16 mouse cellular contexts compared by ENCODE assay signal in the genomic region with DNA sequence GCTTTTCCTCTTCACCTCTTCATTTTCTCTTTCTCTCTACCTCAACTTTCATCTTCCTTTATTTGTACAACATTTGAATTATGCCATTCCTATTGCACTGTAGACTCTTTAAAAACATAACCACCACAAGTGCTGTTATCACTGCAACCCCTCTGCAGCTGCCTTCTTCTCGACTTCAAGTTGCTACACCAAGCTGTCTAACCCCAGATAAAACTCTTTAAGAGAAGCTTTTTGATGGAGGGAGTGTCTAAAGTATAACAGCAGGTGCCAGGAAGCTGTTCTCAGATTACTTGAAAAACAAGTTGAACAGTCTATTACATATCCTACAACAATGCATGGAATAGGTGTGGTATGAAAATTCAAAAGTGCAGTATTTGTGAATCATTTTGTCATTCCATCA.
"Had no signal": no experiment of that assay in that cellular context is flagged by ENCODE, and none has a peak within 500 bp of the region (broad histone marks: within the 10 kb centered on the region; RNA-seq: fewer than 3 reads in every experiment).

No protein-coding gene starts in this region.

- H3K27ac ChIP-seq: neural tube, embryonic 13.5 days; neural tube, embryonic 15.5 days; stomach, embryonic 15.5 days; stomach, postnatal 0 days had no signal

- H3K9ac ChIP-seq: neural tube, embryonic 13.5 days; neural tube, embryonic 15.5 days; stomach, embryonic 15.5 days had no signal

- H3K36me3 ChIP-seq: neural tube, embryonic 13.5 days; neural tube, embryonic 15.5 days; stomach, embryonic 15.5 days had no signal

- H3K4me3 ChIP-seq: neural tube, embryonic 13.5 days; neural tube, embryonic 15.5 days; stomach, embryonic 15.5 days had no signal

- H3K27me3 ChIP-seq: neural tube, embryonic 13.5 days; neural tube, embryonic 15.5 days; stomach, embryonic 15.5 days had no signal

- DNase-seq: retina, postnatal 1 day; right cerebral cortex, adult 18-20 months; right cerebral cortex, postnatal 14 days; right cerebral cortex, postnatal 25 days; right cerebral cortex, postnatal 4 days; spleen, adult 18-20 months; thymus, adult 18-20 months; thymus, adult 2 months; thymus, postnatal 14 days; thymus, postnatal 25 days; thymus, postnatal 36 days; thymus, postnatal 4 days had no signal

- H3K9me3 ChIP-seq: neural tube, embryonic 13.5 days; neural tube, embryonic 15.5 days; stomach, embryonic 15.5 days had no signal

- H3K4me1 ChIP-seq: neural tube, embryonic 13.5 days; neural tube, embryonic 15.5 days; stomach, embryonic 15.5 days had no signal

- H3K4me2 ChIP-seq: neural tube, embryonic 13.5 days; neural tube, embryonic 15.5 days; stomach, embryonic 15.5 days had no signal
